Mouse (Mus musculus): Measurements from ENCODE around the gene Gpr155. TPM values are rescaled to one million over a fixed set of nuclear protein-coding genes. Genes with fewer than 3 reads are reported as not detected.

Gene Gpr155
- polyA plus RNA-seq, 1 experiment = 7.6 TPM

DNA sequence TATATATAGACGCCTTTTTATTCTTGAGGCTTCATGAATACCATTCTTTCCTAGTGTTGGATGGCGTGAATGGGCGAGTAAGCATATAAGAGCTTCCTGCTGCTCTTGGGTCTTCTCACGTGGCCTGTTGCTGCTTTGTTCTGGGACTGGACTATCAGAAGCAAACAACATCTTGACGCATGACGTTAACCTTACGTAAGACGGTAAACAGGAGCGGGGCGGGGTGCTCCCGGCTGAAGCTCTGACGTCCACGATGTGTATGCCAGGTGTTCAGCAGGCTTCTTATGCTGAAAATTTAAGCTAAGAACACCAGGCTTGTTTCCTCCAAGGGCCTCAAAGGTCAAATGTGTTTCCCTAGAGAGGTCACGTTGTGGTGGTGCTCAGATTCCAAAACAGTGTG, 39.5 kb upstream of the Gpr155 start:
- H3K4me3 ChIP-seq = no peak overlapping the region

DNA sequence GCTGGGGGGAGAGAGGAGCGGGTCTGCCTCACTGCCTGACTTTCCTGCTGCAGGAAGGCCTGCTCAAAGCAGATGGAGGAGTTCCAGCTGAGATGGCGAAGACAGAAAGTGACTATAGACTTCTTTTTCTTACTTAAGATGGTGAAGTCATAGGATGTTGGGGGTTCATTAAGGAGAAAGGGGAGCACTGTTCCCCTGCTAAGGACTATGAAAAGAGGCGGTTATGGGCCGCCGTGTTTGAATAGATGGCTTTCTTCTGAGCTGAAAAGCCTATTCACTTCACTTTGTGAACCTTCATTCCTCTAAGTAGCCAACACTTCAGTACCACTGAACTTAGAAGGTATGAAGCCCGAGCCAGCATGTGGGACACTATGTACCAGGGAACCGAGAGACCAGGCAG, 33.4 kb upstream of the Gpr155 start:
- no peaks in the 10 kb centered on the region for H3K36me3 ChIP-seq (ENCODE audit: control insufficient read depth, insufficient read depth)
- H3K79me2 ChIP-seq (ENCODE audit: control insufficient read depth, insufficient read depth) = no peaks in the 10 kb centered on the region
- no peak overlapping the region for H3K4me2 ChIP-seq (ENCODE audit: low read depth)
- H3K27me3 ChIP-seq (ENCODE audit: control insufficient read depth, insufficient read depth, insufficient read length) = no peaks in the 10 kb centered on the region
- TF ChIP-seq MYOD1 (IDR thresholded peaks at IDR 0.05; ENCODE audit: control insufficient read depth in 1 of 3, insufficient read length in 2 of 3, low read depth in 2 of 3) (no peak), CEBPB (IDR thresholded peaks at IDR 0.05; ENCODE audit: insufficient read depth, poor library complexity, severe bottlenecking) (no peak), E2F4 (IDR thresholded peaks at IDR 0.05; ENCODE audit: insufficient read depth) (no peak), TCF12 (IDR thresholded peaks at IDR 0.05; ENCODE audit: insufficient read depth, poor library complexity, severe bottlenecking) (no peak), POLR2A (IDR thresholded peaks at IDR 0.05; ENCODE audit: insufficient read length, low read depth) (no peak), SRF (IDR thresholded peaks at IDR 0.05; ENCODE audit: control insufficient read depth, insufficient read length, low read depth) (no peak), TCF3 (IDR thresholded peaks at IDR 0.05; ENCODE audit: insufficient read length, low read depth) (no peak), USF1 (IDR thresholded peaks at IDR 0.05; ENCODE audit: low read depth) (no peak), POLR2AphosphoS2 (IDR thresholded peaks at IDR 0.05; ENCODE audit: insufficient read length, low read depth) (no peak), REST (IDR thresholded peaks at IDR 0.05; ENCODE audit: insufficient read depth, insufficient read length) (no peak), MAX (IDR thresholded peaks at IDR 0.05; ENCODE audit: low read depth) (no peak), MYOG (IDR thresholded peaks at IDR 0.05; ENCODE audit: control insufficient read depth in 1 of 3, insufficient read depth in 1 of 3, insufficient read length in 2 of 3, low read depth in 2 of 3) (no peak)
- H3ac ChIP-seq (ENCODE audit: control insufficient read depth, insufficient read length) = no peak overlapping the region
- H3K4me3 ChIP-seq = no peak overlapping the region

More for the DNA sequence above, 39.5 kb upstream of the Gpr155 start:
- H3K79me2 ChIP-seq (ENCODE audit: control insufficient read depth, insufficient read depth) = no peaks in the 10 kb centered on the region
- H3K36me3 ChIP-seq (ENCODE audit: control insufficient read depth, insufficient read depth) = peaks cover 6% of the 10 kb centered on the region
- no peak overlapping the region for H3K4me2 ChIP-seq (ENCODE audit: low read depth)
- TF ChIP-seq MYOD1 (IDR thresholded peaks at IDR 0.05; ENCODE audit: control insufficient read depth in 1 of 3, insufficient read length in 2 of 3, low read depth in 2 of 3) (no peak), SRF (IDR thresholded peaks at IDR 0.05; ENCODE audit: control insufficient read depth, insufficient read length, low read depth) (no peak), TCF3 (IDR thresholded peaks at IDR 0.05; ENCODE audit: insufficient read length, low read depth) (no peak), POLR2AphosphoS2 (IDR thresholded peaks at IDR 0.05; ENCODE audit: insufficient read length, low read depth) (no peak), POLR2A (IDR thresholded peaks at IDR 0.05; ENCODE audit: insufficient read length, low read depth) (no peak), USF1 (IDR thresholded peaks at IDR 0.05; ENCODE audit: low read depth) (no peak), CEBPB (IDR thresholded peaks at IDR 0.05; ENCODE audit: insufficient read depth, poor library complexity, severe bottlenecking) (no peak), MAX (IDR thresholded peaks at IDR 0.05; ENCODE audit: low read depth) (no peak), TCF12 (IDR thresholded peaks at IDR 0.05; ENCODE audit: insufficient read depth, poor library complexity, severe bottlenecking) (no peak), E2F4 (IDR thresholded peaks at IDR 0.05; ENCODE audit: insufficient read depth) (no peak), MYOG (IDR thresholded peaks at IDR 0.05; ENCODE audit: control insufficient read depth in 1 of 3, insufficient read depth in 1 of 3, insufficient read length in 2 of 3, low read depth in 2 of 3) (no peak), REST (IDR thresholded peaks at IDR 0.05; ENCODE audit: insufficient read depth, insufficient read length) (no peak)
- H3K27me3 ChIP-seq (ENCODE audit: control insufficient read depth, insufficient read depth, insufficient read length) = no peaks in the 10 kb centered on the region
- H3ac ChIP-seq (ENCODE audit: control insufficient read depth, insufficient read length) = no peak overlapping the region

DNA sequence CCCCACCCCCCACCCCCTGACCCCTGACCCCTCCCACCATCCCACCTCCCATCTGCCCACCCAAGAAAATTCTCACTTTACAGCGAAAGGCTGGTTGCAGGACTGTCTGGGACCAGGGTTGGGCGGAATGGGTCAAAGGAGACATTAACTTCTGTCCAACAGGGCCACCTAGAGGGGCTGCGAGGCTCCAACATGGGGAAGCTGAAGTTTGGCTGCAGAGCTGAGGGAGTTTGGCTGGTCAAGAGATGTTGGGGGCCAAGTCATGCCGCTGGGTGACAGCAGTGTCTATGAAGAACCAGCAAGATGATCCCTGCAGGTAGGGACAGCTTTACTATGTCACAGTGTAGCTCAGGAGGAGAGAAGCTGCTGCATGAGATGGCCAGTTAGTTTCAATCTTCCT, 32.9 kb upstream of the Gpr155 start:
- TF ChIP-seq SRF (IDR thresholded peaks at IDR 0.05; ENCODE audit: control insufficient read depth, insufficient read length, low read depth) = no peak
- no peak overlapping the region for H3K4me3 ChIP-seq
- no peak overlapping the region for H3K4me2 ChIP-seq (ENCODE audit: low read depth)
- H3K79me2 ChIP-seq (ENCODE audit: control insufficient read depth, insufficient read depth) = no peaks in the 10 kb centered on the region
- no peaks in the 10 kb centered on the region for H3K36me3 ChIP-seq (ENCODE audit: control insufficient read depth, insufficient read depth)
- no peaks in the 10 kb centered on the region for H3K27me3 ChIP-seq (ENCODE audit: control insufficient read depth, insufficient read depth, insufficient read length)
- H3ac ChIP-seq (ENCODE audit: control insufficient read depth, insufficient read length) = no peak overlapping the region

DNA sequence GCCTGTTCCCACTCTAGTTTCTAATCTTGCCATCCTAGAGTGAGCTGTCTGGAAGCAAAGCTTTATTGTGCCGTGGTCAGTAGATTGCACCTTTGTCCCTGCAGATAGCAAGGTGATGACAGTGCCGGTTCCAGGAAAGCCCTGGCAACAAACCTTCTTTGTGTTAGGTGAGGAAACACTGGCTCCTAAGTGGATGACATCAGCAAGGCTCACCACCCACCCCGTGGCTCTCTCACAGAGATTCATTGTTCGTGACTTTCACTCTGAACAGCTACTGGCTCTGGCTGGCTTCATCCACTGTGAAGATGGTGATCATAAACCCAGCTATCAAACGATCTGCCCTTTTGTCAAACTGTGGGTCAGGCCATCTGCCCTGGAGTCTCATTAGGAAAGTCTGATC, 29.5 kb upstream of the Gpr155 start:
- TF ChIP-seq TCF3 (IDR thresholded peaks at IDR 0.05; ENCODE audit: insufficient read length, low read depth) = no peak
- TF ChIP-seq POLR2A (IDR thresholded peaks at IDR 0.05; ENCODE audit: insufficient read length, low read depth) = no peak
- TF ChIP-seq SRF (IDR thresholded peaks at IDR 0.05; ENCODE audit: control insufficient read depth, insufficient read length, low read depth) = no peak
- TF ChIP-seq CEBPB (IDR thresholded peaks at IDR 0.05; ENCODE audit: insufficient read depth, poor library complexity, severe bottlenecking) = no peak
- no peak for TF ChIP-seq MYOD1 (IDR thresholded peaks at IDR 0.05; ENCODE audit: control insufficient read depth in 1 of 3, insufficient read length in 2 of 3, low read depth in 2 of 3)
- TF ChIP-seq REST (IDR thresholded peaks at IDR 0.05; ENCODE audit: insufficient read depth, insufficient read length) = no peak
- no peak for TF ChIP-seq USF1 (IDR thresholded peaks at IDR 0.05; ENCODE audit: low read depth)
- TF ChIP-seq MAX (IDR thresholded peaks at IDR 0.05; ENCODE audit: low read depth) = no peak
- TF ChIP-seq POLR2AphosphoS2 (IDR thresholded peaks at IDR 0.05; ENCODE audit: insufficient read length, low read depth) = no peak
- no peak for TF ChIP-seq TCF12 (IDR thresholded peaks at IDR 0.05; ENCODE audit: insufficient read depth, poor library complexity, severe bottlenecking)
- no peak for TF ChIP-seq MYOG (IDR thresholded peaks at IDR 0.05; ENCODE audit: control insufficient read depth in 1 of 3, insufficient read depth in 1 of 3, insufficient read length in 2 of 3, low read depth in 2 of 3)
- no peak for TF ChIP-seq E2F4 (IDR thresholded peaks at IDR 0.05; ENCODE audit: insufficient read depth)
- Histone ChIP-seq H3K4me2 (ENCODE audit: low read depth) (no peak overlapping the region), H3ac (ENCODE audit: control insufficient read depth, insufficient read length) (no peak overlapping the region), H3K79me2 (ENCODE audit: control insufficient read depth, insufficient read depth) (no peaks in the 10 kb centered on the region), H3K4me3 (no peak overlapping the region), H3K27me3 (ENCODE audit: control insufficient read depth, insufficient read depth, insufficient read length) (no peaks in the 10 kb centered on the region), H3K36me3 (ENCODE audit: control insufficient read depth, insufficient read depth) (no peaks in the 10 kb centered on the region)

DNA sequence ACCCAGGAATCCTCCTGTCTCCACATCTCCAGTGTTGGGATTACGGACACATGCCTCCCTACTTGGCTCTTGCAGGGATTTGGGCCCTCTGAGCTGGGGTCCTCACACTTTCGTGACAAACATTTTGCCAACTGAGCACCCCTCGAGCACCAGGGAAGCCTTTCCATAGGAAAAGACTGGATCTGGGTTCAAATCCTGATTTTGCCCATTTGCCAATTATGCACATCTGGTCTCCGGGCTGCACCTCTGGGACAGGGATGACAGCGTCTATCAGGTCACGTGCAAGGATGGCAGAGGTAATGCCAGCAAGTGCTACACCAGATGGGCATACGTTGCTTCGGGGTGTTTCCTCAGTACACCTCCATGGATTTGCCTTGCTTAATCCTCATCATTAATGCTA, 23.7 kb upstream of the Gpr155 start:
- H3K79me2 ChIP-seq (ENCODE audit: control insufficient read depth, insufficient read depth) = no peaks in the 10 kb centered on the region
- no peak overlapping the region for H3ac ChIP-seq (ENCODE audit: control insufficient read depth, insufficient read length)
- H3K4me3 ChIP-seq = no peak overlapping the region
- H3K27me3 ChIP-seq (ENCODE audit: control insufficient read depth, insufficient read depth, insufficient read length) = no peaks in the 10 kb centered on the region
- no peaks in the 10 kb centered on the region for H3K36me3 ChIP-seq (ENCODE audit: control insufficient read depth, insufficient read depth)
- TF ChIP-seq TCF3 (IDR thresholded peaks at IDR 0.05; ENCODE audit: insufficient read length, low read depth) = no peak
- no peak for TF ChIP-seq USF1 (IDR thresholded peaks at IDR 0.05; ENCODE audit: low read depth)
- TF ChIP-seq MAX (IDR thresholded peaks at IDR 0.05; ENCODE audit: low read depth) = no peak
- TF ChIP-seq TCF12 (IDR thresholded peaks at IDR 0.05; ENCODE audit: insufficient read depth, poor library complexity, severe bottlenecking) = no peak
- no peak for TF ChIP-seq MYOG (IDR thresholded peaks at IDR 0.05; ENCODE audit: control insufficient read depth in 1 of 3, insufficient read depth in 1 of 3, insufficient read length in 2 of 3, low read depth in 2 of 3)
- no peak for TF ChIP-seq REST (IDR thresholded peaks at IDR 0.05; ENCODE audit: insufficient read depth, insufficient read length)
- H3K4me2 ChIP-seq (ENCODE audit: low read depth) = no peak overlapping the region

Data from myocyte (in vitro differentiated cells).